Mouse (Mus musculus) MEL (cell line): ENCODE data around the gene D17H6S53E. TPM values are rescaled to one million over a fixed set of nuclear protein-coding genes. Genes with fewer than 3 reads are reported as not detected.
"Not testable (repeated sequence)": the region's sequence is repeated elsewhere in the genome, so short reads cannot be mapped to it uniquely, and the experiment has no call there.

Source experiments
- DNase-seq: peaks from one replicate; pipeline ENCODE4 v3.0.0; 2011; ENCODE audit warnings: low read depth, low spot score
- H3K27ac ChIP-seq: 2 replicates; pipeline ENCODE4 v1.5.1; 2012; ENCODE audit warnings: low read depth, mild to moderate bottlenecking, control low read depth, low read length, moderate library complexity; ENCODE audit not compliant: control insufficient read depth
- H3K27me3 ChIP-seq, 2 experiments: fragments of 150-350 bp in 1 of 2; sonication (generic) in 1 of 2; 2 replicates each; pipeline ENCODE4 v1.6.1; 2012; ENCODE audit warnings: low read length in 2 of 2, mild to moderate bottlenecking in 2 of 2, improper control_type of control experiment in 1 of 2, moderate library complexity in 1 of 2; ENCODE audit not compliant: insufficient read depth in 2 of 2, control insufficient read depth in 1 of 2
- H3K36me3 ChIP-seq, 2 experiments: 2 replicates each; pipeline ENCODE4 v1.6.1; 2012 to 2014; ENCODE audit warnings: low read length in 2 of 2, improper control_type of control experiment in 1 of 2, inconsistent platforms in 1 of 2, mild to moderate bottlenecking in 1 of 2; ENCODE audit not compliant: insufficient read depth in 2 of 2, control insufficient read depth in 1 of 2
- H3K4me1 ChIP-seq, 2 experiments: fragments of 150-350 bp in 1 of 2; sonication (generic) in 1 of 2; 2 replicates each; pipeline ENCODE4 v1.6.1; 2012; ENCODE audit warnings: low read length in 2 of 2, improper control_type of control experiment in 1 of 2, mild to moderate bottlenecking in 1 of 2; ENCODE audit not compliant: insufficient read depth in 2 of 2, control insufficient read depth in 1 of 2
- H3K4me3 ChIP-seq, 2 experiments: fragments of 150-350 bp in 1 of 2; sonication (generic) in 1 of 2; 2 replicates each; pipeline ENCODE4 v1.5.1; 2012; ENCODE audit warnings: low read depth in 2 of 2, low read length in 2 of 2, mild to moderate bottlenecking in 2 of 2, moderate library complexity in 2 of 2, control low read depth in 1 of 2, improper control_type of control experiment in 1 of 2; ENCODE audit not compliant: control insufficient read depth in 1 of 2, insufficient read depth in 1 of 2
- H3K79me2 ChIP-seq: 2 replicates; pipeline ENCODE4 v1.6.1; 2012; ENCODE audit warnings: mild to moderate bottlenecking, low read length, moderate library complexity; ENCODE audit not compliant: control insufficient read depth, poor library complexity, insufficient read depth
- H3K9ac ChIP-seq: 2 replicates; pipeline ENCODE4 v1.6.1; 2012; ENCODE audit warnings: low read depth, mild to moderate bottlenecking, control low read depth, low read length, moderate library complexity; ENCODE audit not compliant: control insufficient read depth, poor library complexity, severe bottlenecking
- H3K9me3 ChIP-seq: fragments of 150-350 bp; sonication (generic); replicated peaks from 2 replicates; pipeline ENCODE4 v1.6.1; 2012; ENCODE audit warnings: mild to moderate bottlenecking, low read length, improper control_type of control experiment, moderate library complexity; ENCODE audit not compliant: insufficient read depth
- CHD2 ChIP-seq: IDR thresholded peaks from 2 replicates; pipeline ENCODE4 v1.6.1; 2011; ENCODE audit warnings: low read length, improper control_type of control experiment
- E2F4 ChIP-seq: IDR thresholded peaks from 2 replicates; pipeline ENCODE4 v1.6.1; 2011; ENCODE audit warnings: low read depth, low read length, improper control_type of control experiment, borderline replicate concordance
- EP300 ChIP-seq, 2 experiments: IDR thresholded peaks; 2 replicates each; pipeline ENCODE4 v1.6.1; 2011; ENCODE audit warnings: improper control_type of control experiment in 2 of 2, low read length in 2 of 2, low read depth in 1 of 2, mild to moderate bottlenecking in 1 of 2
- ETS1 ChIP-seq: IDR thresholded peaks from 2 replicates; pipeline ENCODE4 v1.6.1; 2012; ENCODE audit warnings: low read depth, mild to moderate bottlenecking, inconsistent platforms, low read length, improper control_type of control experiment, moderate library complexity
- JUND ChIP-seq: IDR thresholded peaks from 2 replicates; pipeline ENCODE4 v1.6.1; 2011; ENCODE audit warnings: low read depth, mild to moderate bottlenecking, improper control_type of control experiment, low read length
- POLR2AphosphoS2 ChIP-seq: IDR thresholded peaks from 2 replicates; pipeline ENCODE4 v1.6.1; 2011; ENCODE audit warnings: low read length, improper control_type of control experiment
- POLR2AphosphoS5 ChIP-seq: IDR thresholded peaks from 2 replicates; pipeline ENCODE4 v1.6.1; 2012; ENCODE audit warnings: low read depth, borderline replicate concordance, mild to moderate bottlenecking, inconsistent platforms, low read length, moderate library complexity, mixed read lengths
- TAL1 ChIP-seq: IDR thresholded peaks from 2 replicates; pipeline ENCODE4 v1.6.1; 2012; ENCODE audit warnings: mild to moderate bottlenecking, inconsistent platforms, low read length, moderate library complexity, mixed read lengths
- USF1 ChIP-seq: IDR thresholded peaks from 2 replicates; pipeline ENCODE4 v1.6.1; 2014; ENCODE audit warnings: low read depth, mild to moderate bottlenecking, inconsistent platforms, low read length, improper control_type of control experiment, moderate library complexity
- ZKSCAN1 ChIP-seq: IDR thresholded peaks from 2 replicates; pipeline ENCODE4 v1.6.1; 2012; ENCODE audit warnings: low read depth, mild to moderate bottlenecking, inconsistent platforms, low read length, improper control_type of control experiment, moderate library complexity
- ZMIZ1 ChIP-seq: IDR thresholded peaks from 2 replicates; pipeline ENCODE4 v1.6.1; 2012; ENCODE audit warnings: low read depth, mild to moderate bottlenecking, inconsistent platforms, low read length, improper control_type of control experiment, moderate library complexity
- polyA plus RNA-seq, 2 experiments: library from polyadenylated mRNA; stranded (reverse) in 1 of 2; unstranded in 1 of 2; fragments of >175 nt in 1 of 2; fragments of >200 nt in 1 of 2; gene quantifications; 2 replicates each; pipeline versions ENCODE4 v1.2.1 to v1.2.4; 2012; ENCODE audit warnings: low replicate concordance in 2 of 2, low read depth in 1 of 2; ENCODE audit not compliant: insufficient read length in 2 of 2, insufficient read depth in 1 of 2, missing spikeins in 1 of 2
- total RNA-seq: library from RNA; depleted of rRNA; stranded (reverse); fragments of 300-350 nt; gene quantifications from 2 replicates; pipeline ENCODE4 v1.2.3, GENCODE M21; 2012

Gene D17H6S53E
- total and polyA plus RNA-seq, 3 experiments = 11.6 to 13.6 TPM; not detected in 1

DNA sequence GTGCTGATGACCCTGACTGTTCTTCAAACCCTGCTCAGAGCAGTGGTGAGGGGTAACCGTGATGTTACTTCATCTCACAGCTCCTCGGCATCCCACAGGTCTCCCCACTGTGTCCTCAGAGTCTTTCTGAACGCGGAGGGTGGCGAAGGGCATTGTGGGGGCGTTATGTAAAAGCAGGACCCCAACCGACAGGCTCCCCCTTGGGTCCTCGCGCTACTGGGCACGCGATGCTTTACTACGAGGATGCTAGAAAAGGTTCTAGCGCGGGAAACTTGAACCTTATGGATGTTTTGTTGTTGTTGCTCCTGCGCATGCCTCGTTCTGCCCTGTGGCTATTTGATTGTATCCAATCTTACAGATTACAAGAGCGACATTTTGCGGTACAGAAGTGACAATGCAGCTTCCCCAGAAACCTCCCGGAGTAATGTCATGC lies 4.3 kb upstream of the D17H6S53E start, which contains the start of gene Csnk2b (continued):
- TF ChIP-seq E2F4 = peak; percentile 89
- TF ChIP-seq ZKSCAN1 = no peak
- no peak for TF ChIP-seq TAL1
- TF ChIP-seq CHD2 = no peak
- TF ChIP-seq EP300 (IDR thresholded peaks at IDR 0.05; ENCODE audit: low read depth in 1 of 2, low read length in 2 of 2) = 0 out of 4 replicates have a peak, but pooled peaks of 1 of the 2 experiments have one; percentile 20
- no peak for TF ChIP-seq ZMIZ1

GRCm38 (mm10) chr17:35123287-35123686 lies 2.9 kb upstream of the D17H6S53E start:
- not testable (repeated sequence) for H3K27ac ChIP-seq, H3K4me3 ChIP-seq, DNase-seq, H3K9me3 ChIP-seq, H3K9ac ChIP-seq, H3K4me1 ChIP-seq, H3K27me3 ChIP-seq
- peaks cover 47% of the 10 kb centered on the region for H3K79me2 ChIP-seq
- peaks cover 3 to 20% of the 10 kb centered on the region in 2 experiments; a peak in 2 of 4 replicates for H3K36me3 ChIP-seq

GRCm38 (mm10) chr17:35124261-35124896 lies 1.8 kb upstream of the D17H6S53E start:
- not testable (repeated sequence) for DNase-seq, H3K4me1 ChIP-seq, H3K27ac ChIP-seq, H3K4me3 ChIP-seq, H3K9me3 ChIP-seq, H3K27me3 ChIP-seq, H3K9ac ChIP-seq
- Histone ChIP-seq H3K79me2 (peaks cover 49% of the 10 kb centered on the region), H3K36me3 (peaks cover 3 to 20% of the 10 kb centered on the region in 2 experiments; a peak in 2 of 4 replicates)

DNA sequence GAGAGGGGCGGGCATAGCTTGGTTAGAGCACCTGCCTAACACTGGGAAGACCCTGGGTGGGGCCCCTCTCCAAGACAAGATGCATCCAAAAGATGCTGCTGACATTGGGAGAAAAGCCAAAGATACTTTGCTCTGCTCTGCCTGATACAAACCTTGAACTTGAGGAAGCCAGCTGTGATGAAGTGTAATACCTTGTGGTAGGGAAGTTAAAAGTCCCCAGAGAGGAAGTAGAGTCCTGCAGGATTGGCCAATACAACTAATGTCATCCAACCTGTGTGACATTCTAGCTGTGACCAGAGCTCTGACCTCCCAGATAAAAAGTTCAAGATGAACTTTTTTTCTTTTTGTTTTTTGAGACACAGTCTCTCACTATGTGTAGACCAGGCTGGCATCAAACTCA lies 1.1 kb upstream of the D17H6S53E start:
- Histone ChIP-seq H3K36me3 (peaks cover 0 to 13% of the 10 kb centered on the region in 2 experiments; a peak in 2 of 4 replicates), H3K79me2 (peaks cover 42% of the 10 kb centered on the region), H3K27ac (no peak overlapping the region), H3K4me3 (no peak overlapping the region), H3K9me3 (no peaks in the 10 kb centered on the region), H3K9ac (no peak overlapping the region), H3K4me1 (peaks cover 6 to 8% of the 10 kb centered on the region in 2 experiments), H3K27me3 (no peaks in the 10 kb centered on the region)
- DNase-seq = peak; percentile 67
- TF ChIP-seq CHD2 (no peak), ETS1 (peak; percentile 38; the same call in 1 of the 2 replicates), USF1 (no peak), POLR2AphosphoS5 (no peak), POLR2AphosphoS2 (peak; percentile 29; the same call in 1 of the 2 replicates), TAL1 (peak; percentile 44), JUND (no peak)
